Mouse (Mus musculus) lung, adult 2 months (tissue): ENCODE data around the gene Pla2g4e.

Source experiments
- CTCF ChIP-seq: fragments of 200-500 bp; IDR thresholded peaks from 2 replicates; pipeline ENCODE4 v1.5.1; 2011; ENCODE audit warnings: mild to moderate bottlenecking, low read length, control low read depth; ENCODE audit not compliant: insufficient read depth
- POLR2A ChIP-seq: fragments of 200-500 bp; IDR thresholded peaks from 2 replicates; pipeline ENCODE4 v1.6.1; 2011; ENCODE audit warnings: low read depth, mild to moderate bottlenecking, control low read depth, low read length, borderline replicate concordance; ENCODE audit errors: extremely low read depth

DNA sequence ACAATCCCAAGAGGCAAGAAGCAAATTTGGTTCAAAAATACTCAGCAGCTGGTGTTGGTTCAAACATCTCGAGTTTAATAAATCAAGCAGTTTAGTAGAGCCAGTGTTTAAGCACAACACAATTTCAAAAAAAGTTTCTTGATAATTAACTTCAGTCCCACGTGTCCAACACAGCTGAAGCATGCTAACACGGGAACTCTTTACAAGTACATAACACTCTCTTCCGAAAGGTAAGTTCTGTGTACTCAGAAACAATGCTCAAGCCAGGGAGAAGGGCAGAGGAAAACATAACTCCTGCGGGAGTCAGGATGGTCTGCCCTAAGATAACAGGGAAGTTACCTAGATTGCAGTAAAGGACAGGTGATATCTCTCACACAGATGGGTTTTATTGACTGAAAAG lies 102.8 kb downstream of the Pla2g4e start:
- no peak for TF ChIP-seq CTCF
- TF ChIP-seq POLR2A = no peak
